Mouse (Mus musculus) activated CD4-positive, CD25-positive, alpha-beta regulatory T cell, adult 4 months (primary cell): ENCODE measurements around the gene Golga4. TPM values are rescaled to one million over a fixed set of nuclear protein-coding genes. Genes with fewer than 3 reads are reported as not detected.
A peak's percentile ranks its signal among the peaks of the same experiment; 100 is the strongest.

ENCODE experiments used
- ATAC-seq: one replicate; pipeline ENCODE4 v1.8.0; 2017
- polyA plus RNA-seq, 2 experiments: library from polyadenylated mRNA; unstranded; fragments of 100-300 nt; shearing (Covaris generic); gene quantifications; one replicate each; pipeline ENCODE4 v1.2.1; 2017

Golga4 gene
- polyA plus RNA-seq, 2 experiments from 2014 or later = 24.6 to 24.9 TPM

GRCm38 (mm10) chr9:118489579-118490019 lies 16.5 kb upstream of the Golga4 start:
- ATAC-seq = peak; percentile 82

- ATAC-seq = no peak
Observed at GRCm38 (mm10) chr9:118491195-118491594, 14.9 kb upstream of the Golga4 start.

- no peak for ATAC-seq
Observed at GRCm38 (mm10) chr9:118492932-118493698, 13.0 kb upstream of the Golga4 start.

- ATAC-seq = no peak
Observed at GRCm38 (mm10) chr9:118494106-118494505, 12.0 kb upstream of the Golga4 start.

GRCm38 (mm10) chr9:118495933-118496332 lies 10.1 kb upstream of the Golga4 start:
- ATAC-seq = no peak

GRCm38 (mm10) chr9:118496952-118497351 lies 9.1 kb upstream of the Golga4 start:
- no peak for ATAC-seq

- ATAC-seq = no peak
Observed at GRCm38 (mm10) chr9:118498061-118498460, 8.0 kb upstream of the Golga4 start.

GRCm38 (mm10) chr9:118500963-118501362 lies 5.1 kb upstream of the Golga4 start:
- ATAC-seq = no peak

GRCm38 (mm10) chr9:118504656-118505055 lies 1.4 kb upstream of the Golga4 start:
- ATAC-seq = no peak

GRCm38 (mm10) chr9:118506404-118507231 lies 551 bp downstream of the Golga4 start:
- ATAC-seq = peak; percentile 19

- ATAC-seq = no peak
Observed at GRCm38 (mm10) chr9:118507552-118507951, 1.5 kb downstream of the Golga4 start.

- ATAC-seq = no peak
Observed at GRCm38 (mm10) chr9:118508601-118509000, 2.5 kb downstream of the Golga4 start.

GRCm38 (mm10) chr9:118510941-118511690 lies 5.0 kb downstream of the Golga4 start:
- ATAC-seq = no peak

GRCm38 (mm10) chr9:118512681-118513233 lies 6.7 kb downstream of the Golga4 start:
- peak; percentile 40 for ATAC-seq

- no peak for ATAC-seq
Observed at GRCm38 (mm10) chr9:118515476-118515875, 9.4 kb downstream of the Golga4 start.

GRCm38 (mm10) chr9:118516162-118516561 lies 10.1 kb downstream of the Golga4 start:
- no peak for ATAC-seq

GRCm38 (mm10) chr9:118517619-118518018 lies 11.6 kb downstream of the Golga4 start:
- no peak for ATAC-seq

- ATAC-seq = no peak
Observed at GRCm38 (mm10) chr9:118519101-118519500, 13.0 kb downstream of the Golga4 start.

GRCm38 (mm10) chr9:118520011-118520410 lies 13.9 kb downstream of the Golga4 start:
- no peak for ATAC-seq

- ATAC-seq = no peak
Observed at GRCm38 (mm10) chr9:118520858-118521257, 14.8 kb downstream of the Golga4 start.

GRCm38 (mm10) chr9:118521659-118522058 lies 15.6 kb downstream of the Golga4 start:
- ATAC-seq = no peak

- ATAC-seq = no peak
Observed at GRCm38 (mm10) chr9:118523738-118524137, 17.7 kb downstream of the Golga4 start.

GRCm38 (mm10) chr9:118527056-118527455 lies 21.0 kb downstream of the Golga4 start:
- ATAC-seq = no peak
